Mouse (Mus musculus) bone marrow macrophage, adult 2 months (primary cell): ENCODE measurements around the gene Skida1.

Source experiments
- CTCF ChIP-seq: IDR thresholded peaks from 2 replicates; pipeline ENCODE4 v1.5.1; 2012; ENCODE audit warnings: low read depth, mild to moderate bottlenecking, low read length, moderate library complexity
- POLR2A ChIP-seq: IDR thresholded peaks from 2 replicates; pipeline ENCODE4 v1.6.1; 2012; ENCODE audit warnings: mild to moderate bottlenecking, low read depth, low read length, borderline replicate concordance

DNA sequence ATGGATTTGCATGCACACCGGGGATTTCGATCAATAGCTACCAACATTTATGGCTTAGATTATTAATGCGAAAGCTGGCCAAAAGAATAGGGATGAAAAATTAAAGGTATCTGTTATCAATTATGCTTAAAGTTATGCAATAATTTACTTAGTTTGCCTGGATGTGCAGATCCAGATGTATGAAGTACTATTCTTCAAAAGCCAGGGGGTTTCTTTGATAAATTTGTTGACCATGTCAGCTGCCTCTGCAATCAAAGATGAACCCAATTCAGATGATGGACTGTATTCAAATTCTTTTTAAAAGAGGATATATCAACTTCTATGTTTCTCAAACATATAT lies 3.0 kb upstream of the Skida1 start:
- no peak for TF ChIP-seq CTCF
- no peak for TF ChIP-seq POLR2A
